In genomic region chr17:44613716-44614715, GRCm38 (mm10) we compare ENCODE assay signal across 9 mouse cellular contexts.
A peak's percentile ranks its signal among the peaks of the same experiment; 100 is the strongest.
DNase-seq lines count a peak whose midpoint lies in the region; ATAC-seq and TF ChIP-seq lines count a peak whose summit lies in the region.
"Had no signal": no experiment of that assay in that cellular context is flagged by ENCODE, and none has a peak within 500 bp of the region (broad histone marks: within the 10 kb centered on the region; RNA-seq: fewer than 3 reads in every experiment).

No protein-coding gene starts in this region.

- H3K4me2 ChIP-seq in forebrain, embryonic 15.5 days (replicated peaks): peak overlapping the region; percentile 37
- H3K4me2 ChIP-seq in limb, embryonic 14.5 days (replicated peaks; ENCODE audit: low read depth, low read length, severe bottlenecking): peak overlapping the region; percentile 31; the same call in 1 of the 2 replicates
- H3K4me2 ChIP-seq: liver, embryonic 13.5 days had no signal

- H3K9me3 ChIP-seq in forebrain, embryonic 15.5 days: no peaks in the 10 kb centered on the region
- no peaks in the 10 kb centered on the region for H3K9me3 ChIP-seq in limb, embryonic 14.5 days (ENCODE audit: control insufficient read depth, low read length)
- H3K9me3 ChIP-seq: liver, embryonic 13.5 days had no signal

- ATAC-seq in forebrain, embryonic 15.5 days (replicated peaks): peak; percentile 71
- ATAC-seq in limb, embryonic 14.5 days (ENCODE audit: low FRiP score, low read depth): no peak
- ATAC-seq in erythroblast, adult 5-6 weeks (replicated peaks; ENCODE audit: low FRiP score, poor library complexity, severe bottlenecking): no peak

- H3K36me3 ChIP-seq in forebrain, embryonic 15.5 days: no peaks in the 10 kb centered on the region
- H3K36me3 ChIP-seq in limb, embryonic 14.5 days (ENCODE audit: control insufficient read depth, insufficient read depth, low read length): no peaks in the 10 kb centered on the region
- H3K36me3 ChIP-seq: liver, embryonic 13.5 days had no signal

- H3K27me3 ChIP-seq in forebrain, embryonic 15.5 days: no peaks in the 10 kb centered on the region
- H3K27me3 ChIP-seq in limb, embryonic 14.5 days (ENCODE audit: control insufficient read depth, insufficient read depth, low read length): peaks cover 6% of the 10 kb centered on the region; the same call in 1 of the 2 replicates
- H3K27me3 ChIP-seq: liver, embryonic 13.5 days had no signal

- peak overlapping the region; percentile 11; the same call in 1 of the 2 replicates for H3K4me3 ChIP-seq in forebrain, embryonic 15.5 days
- H3K4me3 ChIP-seq in limb, embryonic 14.5 days (replicated peaks; ENCODE audit: low read length): no peak overlapping the region
- H3K4me3 ChIP-seq in olfactory bulb, adult 2 months (ENCODE audit: insufficient read depth, low read depth, low read length): peak overlapping the region; percentile 18
- H3K4me3 ChIP-seq: liver, embryonic 13.5 days had no signal

- no peak for TF ChIP-seq CTCF in brain, embryonic 14.5 days (IDR thresholded peaks at IDR 0.05; ENCODE audit: borderline replicate concordance, extremely low read depth, insufficient read depth, insufficient read length)
- no peak for TF ChIP-seq CTCF in olfactory bulb, adult 2 months (IDR thresholded peaks at IDR 0.05; ENCODE audit: insufficient read depth, low read depth, low read length)

- no peak for TF ChIP-seq POLR2A in brain, embryonic 14.5 days (IDR thresholded peaks at IDR 0.05; ENCODE audit: borderline replicate concordance, extremely low read depth, insufficient read depth, insufficient read length, poor library complexity, severe bottlenecking)
- TF ChIP-seq POLR2A in limb, embryonic 14.5 days (IDR thresholded peaks at IDR 0.05; ENCODE audit: borderline replicate concordance, extremely low read depth, insufficient read depth, insufficient read length): no peak
- TF ChIP-seq POLR2A in olfactory bulb, adult 2 months (IDR thresholded peaks at IDR 0.05; ENCODE audit: insufficient read depth, low read depth, low read length): no peak

- no peak overlapping the region for H3K27ac ChIP-seq in forebrain, embryonic 15.5 days (replicated peaks)
- no peak overlapping the region for H3K27ac ChIP-seq in limb, embryonic 14.5 days (replicated peaks; ENCODE audit: low read depth, low read length)
- H3K27ac ChIP-seq in olfactory bulb, adult 2 months (ENCODE audit: insufficient read depth, low read depth, low read length): peak overlapping the region; percentile 73
- H3K27ac ChIP-seq: liver, embryonic 13.5 days had no signal

- 0 out of 2 replicates have a peak overlapping the region, but pooled peaks have one; percentile 8 for H3K9ac ChIP-seq in forebrain, embryonic 15.5 days (replicated peaks)
- no peak overlapping the region for H3K9ac ChIP-seq in limb, embryonic 14.5 days (ENCODE audit: low read depth, low read length, severe bottlenecking)
- H3K9ac ChIP-seq: liver, embryonic 13.5 days had no signal

- WGBS in forebrain, embryonic 15.5 days: 33% methylated on average over 26 of the region's 26 CpGs
- 54% methylated on average over 26 of the region's 26 CpGs for WGBS in limb, embryonic 14.5 days
- WGBS in olfactory bulb, adult 2 months: 17% methylated on average over 26 of the region's 26 CpGs

- H3K4me1 ChIP-seq in forebrain, embryonic 15.5 days: peaks cover 21% of the 10 kb centered on the region
- H3K4me1 ChIP-seq in limb, embryonic 14.5 days (ENCODE audit: control insufficient read depth, insufficient read depth, low read length): peaks cover 18% of the 10 kb centered on the region
- H3K4me1 ChIP-seq in olfactory bulb, adult 2 months (ENCODE audit: control insufficient read depth, insufficient read depth, low read length): peaks cover 24% of the 10 kb centered on the region

- peak; percentile 45 for DNase-seq in CD4-positive helper T cell, adult 2 months (ENCODE audit: low read depth, low spot score)
- peak; percentile 82 for DNase-seq in brain, embryonic 14.5 days (ENCODE audit: low read depth)
- peak; percentile 68 for DNase-seq in kidney, postnatal 10 days
- DNase-seq in limb, embryonic 14.5 days (ENCODE audit: low spot score): peak; percentile 46
- DNase-seq in ovary, postnatal 14 days (ENCODE audit: low spot score): no peak
- DNase-seq: liver, embryonic 13.5 days had no signal
